21 mouse cellular contexts compared by ENCODE assay signal in the genomic region with DNA sequence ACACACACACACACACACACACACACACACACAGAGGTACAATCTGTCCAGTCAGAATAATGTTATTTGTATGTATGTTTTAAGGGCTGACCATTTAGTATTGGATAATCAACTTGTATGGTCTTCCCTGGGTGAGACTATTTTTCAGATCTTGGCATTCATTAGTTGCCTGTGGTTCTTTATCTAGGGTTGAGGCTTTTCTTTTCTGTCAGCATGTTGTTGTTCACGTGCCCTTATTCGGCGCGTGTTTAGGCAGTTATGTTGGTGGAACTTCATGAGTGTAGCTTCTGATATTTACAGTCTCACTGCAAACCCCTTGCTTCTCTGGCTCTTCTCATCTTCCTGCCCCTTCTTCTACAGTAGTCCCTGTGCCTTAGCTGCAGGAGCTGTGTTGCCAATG. TPM values are rescaled to one million over a fixed set of nuclear protein-coding genes. Genes with fewer than 3 reads are reported as not detected.
"Had no signal": no experiment of that assay in that cellular context is flagged by ENCODE, and none has a peak within 500 bp of the region (broad histone marks: within the 10 kb centered on the region; RNA-seq: fewer than 3 reads in every experiment).

No protein-coding gene starts in this region.

- H3K9ac ChIP-seq: liver, embryonic 13.5 days; liver, embryonic 15.5 days; liver, postnatal 0 days; lung, embryonic 15.5 days; midbrain, embryonic 13.5 days; midbrain, embryonic 15.5 days; neural tube, embryonic 12.5 days; stomach, embryonic 15.5 days had no signal

- H3K36me3 ChIP-seq: midbrain, embryonic 15.5 days; stomach, embryonic 15.5 days had no signal

- H3K9me3 ChIP-seq: liver, embryonic 13.5 days; liver, embryonic 15.5 days; lung, embryonic 15.5 days; midbrain, embryonic 13.5 days; midbrain, embryonic 15.5 days; neural tube, embryonic 12.5 days; stomach, embryonic 15.5 days had no signal

- H3K27me3 ChIP-seq: liver, embryonic 13.5 days; lung, embryonic 15.5 days; midbrain, embryonic 13.5 days; midbrain, embryonic 15.5 days; neural tube, embryonic 12.5 days; stomach, embryonic 15.5 days had no signal

- DNase-seq: liver, embryonic 13.5 days; liver, postnatal 0 days; lung, adult 2 months; lung, postnatal 14 days; lung, postnatal 36 days; right cerebral cortex, postnatal 14 days; spleen, adult 18-20 months; thymus, adult 2 months; thymus, postnatal 25 days; thymus, postnatal 4 days had no signal

- H3K4me3 ChIP-seq: liver, embryonic 13.5 days; liver, embryonic 15.5 days; lung, embryonic 15.5 days; midbrain, embryonic 13.5 days; midbrain, embryonic 15.5 days; neural tube, embryonic 12.5 days; stomach, embryonic 15.5 days had no signal

- ATAC-seq: liver, postnatal 0 days; lung, postnatal 0 days; midbrain, embryonic 13.5 days; midbrain, embryonic 15.5 days had no signal

- H3K27ac ChIP-seq: liver, embryonic 13.5 days; liver, embryonic 15.5 days; lung, embryonic 15.5 days; macrophage; midbrain, embryonic 13.5 days; midbrain, embryonic 15.5 days; neural tube, embryonic 12.5 days; stomach, embryonic 15.5 days; stomach, postnatal 0 days had no signal

RNA-seq across cellular contexts. Expression of gene 4933430I17Rik, which starts 2.5 kb away (rescaled TPM):
- total RNA-seq: monocyte, adult 5-6 weeks had no signal
- polyA plus RNA-seq: liver, postnatal 0 days had no signal

RNA-seq across cellular contexts. Expression of gene Hdhd3, which starts 24.4 kb away (rescaled TPM):
- total RNA-seq: neutrophil, adult 5-6 weeks had no signal
